Mouse (Mus musculus) regulatory T cell (primary cell): ENCODE data around the gene C730034F03Rik.

Source experiments
- in situ Hi-C: fragments of 300-600 bp; cut with MboI, MseI; formaldehyde crosslinking; loops from one replicate; pipeline ENCODE4 v1.15.1; 2025; ENCODE audit warnings: high pct_unique_total_duplicates

Gene C730034F03Rik

DNA sequence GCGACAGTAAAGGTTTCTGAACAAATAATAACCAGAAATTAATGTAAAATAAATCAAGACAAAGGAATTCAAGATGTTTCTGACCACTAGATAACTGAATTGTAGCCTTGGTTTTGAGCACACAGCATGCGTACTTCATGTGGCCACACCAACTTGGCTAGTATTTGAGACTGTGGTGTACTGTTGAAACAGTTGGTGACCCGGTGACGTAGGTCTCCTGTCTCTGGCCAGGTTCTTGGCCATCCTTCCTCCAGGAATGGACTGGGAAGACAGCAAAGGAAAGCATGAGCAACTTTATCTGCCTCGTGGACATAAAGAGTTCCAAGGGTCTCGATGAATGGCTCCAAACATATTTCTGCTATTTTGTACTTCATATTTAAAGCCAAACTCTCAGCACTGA, 2.4 kb downstream of the C730034F03Rik start:
- in situ Hi-C loops, result no loop called here

DNA sequence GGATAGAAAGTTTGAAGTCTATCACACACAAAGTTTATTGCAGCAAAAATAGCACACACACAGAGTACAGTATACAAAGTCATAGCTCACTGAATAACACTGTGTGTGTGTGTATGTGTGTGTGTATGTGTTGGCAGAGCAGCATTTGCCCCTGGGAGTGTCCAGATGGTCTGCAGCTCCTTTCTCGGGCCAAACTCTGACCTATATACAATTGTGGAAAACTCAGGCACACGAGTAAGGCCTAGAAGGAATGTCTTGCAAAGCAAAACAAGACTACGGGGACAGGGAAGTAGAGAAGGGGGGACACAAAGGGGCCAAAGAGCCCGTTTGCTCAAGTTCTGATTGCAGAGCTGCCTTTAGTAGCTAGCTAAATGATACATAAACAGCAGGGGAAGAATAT, 3.6 kb downstream of the C730034F03Rik start:
- in situ Hi-C loops, result no loop called here

DNA sequence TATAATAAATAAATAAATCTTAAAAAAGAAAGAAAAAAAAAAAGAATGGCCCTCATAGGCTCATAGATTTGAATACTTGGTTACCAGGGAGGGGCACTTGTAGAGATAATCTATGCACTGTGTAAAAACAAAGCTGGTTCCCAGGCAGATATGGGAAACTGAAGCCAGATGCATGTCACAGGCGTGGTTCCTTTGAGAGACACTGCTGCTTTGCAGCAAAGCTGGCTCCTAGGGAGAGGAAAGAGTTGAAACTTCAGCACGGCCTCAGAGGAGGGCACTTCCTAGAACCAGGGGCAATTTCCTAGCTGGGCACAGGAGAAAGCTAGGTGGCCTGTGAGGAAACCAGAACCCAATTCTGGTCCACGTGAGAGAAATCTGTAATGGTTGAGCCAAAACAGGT, 4.7 kb downstream of the C730034F03Rik start:
- in situ Hi-C loops, result no loop called here

DNA sequence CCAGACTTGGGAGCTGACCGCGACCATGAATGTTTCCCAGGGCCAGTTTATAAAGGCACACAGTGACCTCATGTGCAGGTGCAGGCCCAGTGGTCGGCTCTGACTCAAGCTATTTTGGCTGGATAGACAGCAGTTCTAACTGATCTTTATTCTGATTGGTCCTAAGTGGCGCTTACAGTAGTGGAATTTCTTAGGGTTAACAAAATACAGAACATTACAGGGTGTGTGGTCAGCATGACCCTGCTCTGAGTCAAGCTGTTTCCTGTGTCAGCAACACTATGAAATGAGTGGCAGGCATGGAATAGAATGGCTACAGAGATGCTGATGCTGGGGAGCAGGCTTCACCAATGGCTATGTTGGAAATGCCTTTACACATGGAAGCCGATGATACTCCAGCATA, 6.5 kb downstream of the C730034F03Rik start:
- in situ Hi-C loops, result no loop called here

DNA sequence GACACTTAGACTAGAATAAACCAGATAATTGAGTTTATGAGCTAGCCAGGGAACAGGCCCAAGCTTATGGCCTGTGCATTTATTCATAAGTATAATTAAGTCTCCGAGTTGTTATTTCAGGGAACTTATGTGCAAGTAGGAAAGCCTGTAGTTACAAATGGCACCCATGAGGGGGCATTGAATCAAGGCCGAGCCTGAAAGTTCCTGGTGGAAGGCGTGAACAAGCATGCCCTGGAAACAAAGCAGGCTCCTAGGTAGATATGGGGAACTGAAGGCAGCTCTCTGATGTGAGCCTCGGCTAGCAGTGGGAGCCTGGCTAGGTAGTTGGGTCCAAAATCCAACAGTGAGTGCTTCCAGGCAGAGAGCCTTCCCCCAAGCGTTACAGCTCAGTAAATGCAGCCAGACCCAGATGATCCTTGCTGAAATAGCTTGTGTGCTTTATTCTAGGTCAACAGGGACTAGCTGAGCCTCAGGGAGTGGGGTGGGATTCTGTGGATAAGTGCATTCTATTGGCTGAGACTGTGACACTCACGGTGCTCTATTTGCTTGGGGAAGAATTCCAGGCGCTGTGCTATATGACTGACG, 13.2 kb downstream of the C730034F03Rik start:
- in situ Hi-C loops, result no loop called here

DNA sequence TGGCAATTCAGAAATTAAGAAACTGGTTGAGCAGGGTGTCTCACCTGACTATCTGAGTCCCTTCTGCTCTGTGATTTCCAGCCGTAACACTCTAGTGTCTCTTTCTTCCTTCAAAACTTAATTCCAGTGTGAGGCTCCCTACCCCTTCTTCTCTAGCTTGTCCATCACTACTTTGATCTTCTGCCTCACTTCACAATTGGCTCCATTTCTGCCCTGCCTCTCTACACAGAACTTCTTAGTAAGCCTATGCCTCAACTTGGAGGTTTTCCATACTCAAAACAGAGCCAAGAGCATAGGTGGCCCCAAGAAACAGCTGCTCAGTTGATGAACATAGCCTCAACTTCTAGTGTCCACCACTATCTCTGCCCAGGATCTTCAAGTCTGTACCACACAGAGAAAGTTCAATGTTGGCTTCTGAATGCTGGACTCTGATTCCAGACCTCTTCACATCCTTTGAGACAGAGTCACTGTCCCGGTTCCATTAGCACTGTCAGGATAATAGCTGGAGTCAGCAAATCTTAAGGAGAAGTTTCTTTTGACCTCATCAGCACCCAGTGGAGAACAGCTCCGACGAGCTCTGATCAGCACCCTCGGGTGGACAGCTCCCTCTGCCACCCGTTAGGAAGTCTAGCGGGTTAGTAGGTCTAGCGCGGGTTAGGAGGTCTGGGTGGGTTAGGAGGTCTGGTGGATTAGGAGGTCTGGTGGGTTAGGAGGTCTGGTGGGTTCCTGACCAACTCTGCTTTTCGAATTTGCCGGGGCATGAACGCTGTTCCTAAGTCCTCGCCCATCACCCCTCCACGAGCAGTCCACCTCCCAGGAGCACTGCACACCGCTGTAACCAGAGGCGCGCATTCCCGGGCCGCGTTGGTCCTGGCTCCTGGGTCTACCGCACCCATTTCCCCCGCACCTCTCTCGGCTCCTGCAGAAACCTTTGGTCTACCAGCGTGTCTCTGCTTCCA, 23.8 kb downstream of the C730034F03Rik start:
- in situ Hi-C loops, result no loop called here

DNA sequence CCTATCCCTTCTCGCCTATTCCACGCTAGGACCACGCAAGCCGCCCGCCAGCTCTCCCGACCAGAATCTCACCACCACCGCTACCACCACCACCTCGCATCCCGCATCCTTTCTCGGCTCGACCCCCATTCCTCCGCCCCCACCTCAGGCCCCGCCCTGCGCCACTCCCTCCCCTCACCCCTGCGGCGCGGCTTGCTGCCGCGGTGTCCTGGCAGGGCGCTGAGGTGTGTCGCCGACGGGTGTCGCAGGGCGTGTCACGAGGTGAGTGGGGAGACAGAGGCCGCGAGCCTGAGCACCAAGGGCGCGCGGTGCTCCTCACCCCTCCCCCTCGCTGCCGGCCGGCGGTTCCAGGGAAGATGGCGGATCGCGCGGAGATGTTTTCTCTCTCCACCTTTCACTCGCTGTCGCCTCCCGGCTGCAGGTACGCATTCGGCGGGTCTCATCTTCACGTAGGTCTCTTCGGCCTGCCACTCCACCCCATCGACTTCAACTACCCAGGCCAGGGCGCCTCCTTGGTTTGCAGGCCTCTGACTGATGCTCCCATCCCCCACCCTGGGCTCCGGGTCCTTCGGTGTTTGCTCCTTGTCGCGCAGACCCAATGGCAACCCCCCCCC, 24.6 kb downstream of the C730034F03Rik start, which contains the start of gene Mapk8ip2:
Mapk8ip2 (plus strand) TSS at position 49 of the 614 bp plus-strand sequence.
- in situ Hi-C loops, result no loop called here

DNA sequence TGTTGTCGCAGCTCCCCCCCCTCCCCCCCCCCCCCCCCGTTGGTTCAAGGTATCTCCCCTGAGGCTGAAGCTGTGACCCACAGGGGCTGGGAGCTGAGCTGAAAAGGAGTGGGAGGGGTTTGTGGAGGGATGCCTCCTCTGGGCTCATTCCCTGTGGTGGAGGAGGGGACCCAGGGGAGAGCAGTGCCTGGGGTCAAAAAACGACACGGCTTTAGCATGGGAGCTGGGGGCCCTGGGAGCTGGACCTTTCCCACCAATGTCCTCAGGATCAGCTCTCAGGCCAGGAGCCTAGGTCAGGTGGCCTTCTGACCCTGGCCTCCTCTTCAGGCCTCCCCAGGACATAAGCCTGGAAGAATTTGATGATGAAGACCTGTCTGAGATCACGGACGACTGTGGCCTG, 25.5 kb downstream of the C730034F03Rik start:
- in situ Hi-C loops, result no loop called here

DNA sequence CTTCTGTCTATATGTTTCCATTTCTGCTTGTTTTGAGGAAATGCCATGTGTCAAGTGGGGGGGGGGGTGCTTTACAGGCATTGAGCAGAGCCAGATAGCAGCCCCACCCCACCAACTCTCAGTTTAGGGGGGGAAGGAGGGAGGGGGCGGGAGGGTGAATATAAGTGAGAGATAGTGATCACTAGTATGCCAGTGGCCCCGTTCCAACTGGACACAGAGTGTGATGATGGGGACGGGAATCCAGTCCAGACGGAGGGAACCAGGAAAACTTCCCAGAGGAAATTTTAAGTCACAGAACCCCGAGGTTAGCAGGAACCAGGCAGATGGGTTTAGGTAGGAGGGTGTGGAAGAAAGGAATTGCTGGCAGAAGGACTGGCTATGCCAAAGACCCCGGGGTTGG, 26.3 kb downstream of the C730034F03Rik start:
- in situ Hi-C loops, result no loop called here

DNA sequence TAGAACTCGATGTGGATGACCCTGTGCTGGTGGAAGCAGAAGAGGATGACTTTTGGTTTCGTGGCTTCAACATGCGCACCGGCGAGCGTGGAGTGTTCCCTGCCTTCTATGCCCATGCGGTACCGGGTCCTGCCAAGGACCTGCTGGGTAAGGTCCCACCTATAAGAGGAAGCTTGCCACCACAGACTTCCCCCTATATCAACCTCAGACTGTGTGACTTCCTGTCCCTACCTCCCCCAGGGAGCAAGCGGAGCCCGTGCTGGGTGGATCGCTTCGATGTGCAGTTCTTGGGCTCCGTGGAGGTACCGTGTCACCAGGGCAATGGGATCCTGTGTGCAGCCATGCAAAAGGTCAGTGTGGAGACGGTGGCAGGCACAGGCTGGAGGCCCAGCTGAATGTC, 29.6 kb downstream of the C730034F03Rik start:
- in situ Hi-C loops, result no loop called here

DNA sequence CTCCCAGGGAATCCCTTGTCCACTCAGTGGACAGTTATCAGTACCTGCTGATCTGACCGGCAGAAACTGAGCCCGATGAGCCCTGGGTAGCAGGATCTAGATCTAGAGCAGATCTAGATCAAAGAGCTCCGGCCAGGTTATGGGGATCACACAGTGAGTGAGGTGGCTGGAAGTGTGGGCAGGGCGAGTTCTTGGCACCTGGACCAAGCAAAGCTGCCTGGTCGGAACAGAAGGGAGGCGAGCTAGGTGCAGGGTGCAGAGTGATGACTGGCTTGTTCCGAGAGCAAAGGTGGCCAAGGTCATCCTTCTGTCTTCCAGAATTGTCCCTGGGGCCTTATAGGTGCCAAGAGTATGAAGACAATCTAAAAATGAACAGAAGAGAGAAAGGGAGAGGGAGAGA, 30.4 kb downstream of the C730034F03Rik start:
- in situ Hi-C loops, result no loop called here

DNA sequence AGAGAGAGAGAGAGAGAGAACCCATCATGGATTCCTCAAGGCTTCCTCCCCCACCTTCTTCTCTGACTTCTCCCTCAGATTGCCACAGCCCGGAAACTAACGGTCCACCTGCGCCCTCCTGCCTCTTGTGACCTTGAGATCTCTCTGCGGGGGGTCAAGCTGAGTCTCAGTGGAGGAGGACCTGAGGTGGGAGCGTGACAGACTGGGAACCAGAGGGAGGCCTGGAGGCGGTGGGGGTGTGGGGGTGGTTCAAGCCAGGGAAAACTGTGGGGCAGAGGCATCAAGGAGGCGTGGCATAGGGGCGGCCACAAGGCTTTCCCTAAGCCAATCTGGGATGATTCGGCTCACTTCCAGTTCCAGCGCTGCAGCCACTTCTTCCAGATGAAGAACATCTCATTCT, 30.9 kb downstream of the C730034F03Rik start:
- in situ Hi-C loops, result no loop called here

DNA sequence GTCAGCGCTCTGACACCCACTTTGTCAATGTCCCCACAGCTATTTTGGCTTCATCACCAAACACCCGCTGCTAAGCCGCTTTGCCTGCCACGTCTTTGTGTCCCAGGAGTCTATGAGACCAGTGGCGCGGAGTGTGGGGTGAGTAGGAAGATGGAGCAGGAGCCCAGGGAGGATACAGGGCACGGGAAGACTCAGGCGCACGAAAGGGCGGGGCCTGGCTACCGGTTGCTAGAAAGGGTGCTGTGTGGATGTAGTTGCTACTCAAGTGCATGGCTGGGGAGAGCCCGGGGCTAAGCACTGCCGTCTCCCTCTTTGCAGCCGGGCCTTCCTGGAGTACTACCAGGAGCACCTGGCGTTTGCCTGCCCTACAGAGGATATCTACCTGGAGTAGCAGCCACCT, 31.9 kb downstream of the C730034F03Rik start:
- in situ Hi-C loops, result no loop called here

DNA sequence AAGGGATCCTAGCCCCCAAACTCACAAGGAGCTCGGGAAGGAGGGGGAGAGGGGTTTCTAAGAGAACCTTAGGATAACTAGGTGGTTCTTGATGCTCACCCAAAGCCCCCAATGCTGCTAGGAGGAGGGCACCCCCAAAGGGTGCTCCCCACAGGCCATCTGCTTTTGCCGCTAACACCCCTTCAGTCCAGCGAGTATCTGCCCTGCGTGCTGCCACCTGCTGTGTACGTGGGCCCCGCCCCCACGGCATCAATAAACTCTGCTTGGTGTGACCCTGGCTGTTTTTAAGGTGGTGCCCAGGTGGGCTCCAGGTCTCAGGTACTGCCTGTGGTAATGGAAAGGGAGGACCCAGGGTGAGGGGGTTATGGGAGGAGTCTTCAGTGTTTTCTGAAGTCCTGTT, 32.8 kb downstream of the C730034F03Rik start:
- in situ Hi-C loops, result no loop called here

DNA sequence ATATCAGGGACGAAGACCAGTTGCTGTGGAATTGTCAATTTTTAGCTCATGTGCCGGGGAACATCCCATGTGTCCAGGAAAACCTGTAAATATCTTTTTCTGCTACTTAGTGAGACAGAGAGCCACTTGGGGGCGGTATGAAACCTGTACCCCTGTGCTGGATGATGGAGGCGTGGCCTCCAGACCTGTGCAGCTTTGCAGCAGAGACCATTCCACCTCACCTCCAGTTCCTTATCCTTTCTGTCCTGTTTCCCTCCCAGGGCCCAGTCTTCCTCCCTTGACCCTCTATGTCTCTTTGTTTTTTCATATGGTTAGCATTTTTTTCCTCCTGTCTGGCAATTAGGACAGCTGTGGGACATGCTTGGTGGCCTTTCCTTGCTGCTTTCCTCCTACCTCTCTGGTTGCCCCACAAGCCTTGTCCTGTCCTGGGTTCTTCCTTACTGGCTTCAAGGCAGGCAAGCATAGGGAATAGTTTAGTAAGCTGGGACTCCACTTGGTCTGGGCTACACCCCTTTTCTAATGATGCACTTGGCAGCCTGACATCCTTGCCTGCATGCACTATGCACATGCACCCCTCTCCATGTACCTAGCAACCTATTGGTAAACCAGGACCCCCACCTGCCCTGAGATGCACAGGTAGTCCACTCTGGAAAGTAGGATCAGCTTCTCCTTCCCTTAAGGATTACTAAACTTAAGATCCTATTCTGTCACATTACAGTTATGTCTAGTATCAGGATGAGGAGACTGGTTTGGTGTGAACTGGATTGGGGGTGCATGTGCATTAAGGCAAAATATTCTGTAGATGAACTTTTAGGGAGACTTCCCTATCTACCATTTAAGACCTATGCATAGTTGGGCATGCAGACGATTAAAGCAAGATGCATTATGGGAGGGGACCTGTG, 34.2 kb downstream of the C730034F03Rik start:
- in situ Hi-C loops, result no loop called here

DNA sequence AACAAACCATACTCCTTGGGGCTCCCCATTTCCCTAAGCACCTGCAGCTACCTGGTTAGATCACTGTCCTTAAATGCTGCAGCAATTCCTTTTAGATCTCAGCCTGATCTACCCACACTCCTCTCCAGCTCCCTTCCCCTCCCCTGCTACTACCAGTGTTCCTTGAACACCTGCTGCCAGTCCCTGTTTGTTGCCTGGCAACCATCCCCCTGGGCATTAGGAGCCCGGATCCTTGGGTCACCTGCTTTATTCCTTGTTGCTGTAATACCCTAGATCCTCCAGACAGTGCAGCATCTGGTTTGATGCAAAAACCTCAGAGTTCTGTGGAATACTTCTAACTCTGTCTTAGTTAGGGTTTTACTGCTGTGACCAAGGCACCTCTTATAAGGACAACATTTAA, 35.7 kb downstream of the C730034F03Rik start:
- in situ Hi-C loops, result no loop called here

DNA sequence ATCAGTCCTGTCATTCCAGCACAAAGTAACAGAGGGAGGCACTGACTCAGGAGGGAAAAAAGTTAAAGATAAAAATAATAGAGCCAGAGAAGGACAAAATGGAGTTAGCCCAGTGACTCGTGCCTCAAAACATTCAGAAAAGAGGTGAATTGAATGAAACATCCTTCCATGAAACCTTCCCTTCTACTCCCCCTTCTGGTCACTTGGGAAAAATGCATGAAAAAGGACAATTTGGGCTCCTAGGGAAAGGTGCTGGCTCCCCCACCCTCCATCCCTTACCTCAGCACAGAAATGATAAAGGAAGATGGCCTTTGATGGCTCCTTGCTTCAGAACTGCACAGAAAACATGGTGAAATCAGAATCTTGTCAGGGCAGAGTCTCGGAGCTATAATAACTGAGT, 39.2 kb downstream of the C730034F03Rik start:
- in situ Hi-C loops, result no loop called here

DNA sequence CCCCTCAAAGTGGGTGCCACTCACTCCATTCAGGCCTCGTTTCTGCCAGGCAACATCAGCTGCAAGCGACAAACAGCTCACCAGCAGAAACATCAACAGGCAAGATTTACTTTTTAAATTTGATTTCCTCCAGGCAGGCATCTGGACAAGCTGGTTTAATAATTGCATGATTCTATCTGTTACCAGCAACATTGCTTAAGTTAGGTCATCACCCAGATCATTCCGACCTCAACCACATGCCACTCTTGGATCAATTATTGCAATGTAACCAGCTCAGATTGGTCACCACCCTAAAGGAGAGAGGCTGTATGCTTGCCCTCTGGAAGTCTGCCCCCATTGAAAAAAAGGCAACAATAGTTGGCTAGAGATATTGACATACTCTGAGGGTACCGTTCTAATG, 42.1 kb downstream of the C730034F03Rik start:
- in situ Hi-C loops, result no loop called here

DNA sequence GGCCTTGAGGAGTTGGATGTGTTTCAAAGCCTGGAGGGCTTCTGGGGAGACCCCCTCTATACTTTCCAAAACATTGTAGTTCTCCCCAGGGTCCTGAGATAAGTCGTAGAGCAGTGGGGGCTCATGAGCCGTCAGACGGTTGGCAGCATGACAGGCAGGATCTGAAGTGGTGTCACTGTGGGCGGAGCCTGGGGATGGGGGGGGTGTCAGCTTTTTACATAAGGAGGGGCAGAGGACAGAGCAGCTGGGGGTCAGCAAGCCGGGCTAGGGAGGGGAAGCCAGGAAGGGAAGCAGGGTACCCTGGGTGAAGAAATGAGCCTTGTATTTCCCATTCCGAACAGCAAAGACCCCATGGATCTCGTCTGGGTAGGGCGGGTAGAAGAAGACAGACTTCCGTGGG, 44.0 kb downstream of the C730034F03Rik start:
- in situ Hi-C loops, result no loop called here

DNA sequence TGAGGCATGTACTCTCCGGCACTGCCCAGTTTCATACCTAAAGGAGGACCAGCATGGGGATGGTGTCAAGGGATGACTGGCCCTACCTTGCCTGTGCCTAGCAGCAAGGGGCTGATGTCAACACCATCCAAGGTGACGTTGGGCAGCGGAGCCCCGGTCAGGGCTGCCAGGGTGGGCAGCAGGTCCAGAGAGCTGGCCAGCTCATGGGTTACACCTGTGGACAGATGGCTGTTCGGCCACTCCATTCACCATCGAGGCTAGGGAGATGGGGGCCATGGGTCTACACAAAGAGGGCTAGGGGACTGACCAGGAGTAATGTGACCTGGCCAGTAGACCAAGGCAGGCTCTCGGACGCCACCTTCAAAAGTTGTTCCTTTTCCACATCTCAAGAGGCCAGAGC, 44.5 kb downstream of the C730034F03Rik start:
- in situ Hi-C loops, result no loop called here

DNA sequence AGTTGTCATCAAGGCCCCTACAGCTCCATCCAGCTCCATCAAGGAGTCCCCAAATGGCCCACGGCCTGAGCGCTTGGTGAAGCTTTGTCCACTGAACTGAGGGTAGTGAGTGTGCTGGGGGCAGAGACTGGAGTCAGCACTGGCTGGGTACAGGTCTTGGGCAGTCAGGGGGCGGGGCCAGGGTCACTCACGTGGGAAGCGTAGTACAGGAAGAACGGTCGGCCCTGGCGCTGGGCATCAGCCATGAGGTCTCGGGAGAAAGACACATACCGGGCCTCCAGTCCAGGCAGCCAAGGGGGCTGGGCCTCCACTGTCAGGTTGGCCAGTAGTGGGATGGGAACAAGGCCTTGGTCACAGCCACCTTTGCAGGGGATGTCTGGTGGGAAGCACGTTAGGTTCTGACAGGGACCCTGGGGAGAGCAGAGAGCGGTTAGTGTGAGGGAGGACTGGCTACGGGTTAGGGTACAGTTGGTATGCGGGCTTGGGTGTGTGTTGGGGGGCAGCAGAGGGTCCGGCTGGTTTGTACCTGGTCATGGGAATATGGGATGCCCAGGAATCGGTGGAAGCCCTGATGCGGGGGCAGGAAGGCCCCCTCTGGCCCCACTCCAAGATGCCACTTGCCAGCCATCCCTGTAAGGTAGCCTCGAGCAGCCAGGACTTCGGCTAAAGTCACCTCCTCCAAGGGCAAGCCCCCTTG, 45.4 kb downstream of the C730034F03Rik start:
- in situ Hi-C loops, result no loop called here
